Mouse (Mus musculus) pancreas, adult 10 weeks (tissue): Measurements from ENCODE around the gene Sap25. TPM values are rescaled to one million over a fixed set of nuclear protein-coding genes. Genes with fewer than 3 reads are reported as not detected.

ENCODE experiments used
- polyA plus RNA-seq: library from polyadenylated mRNA; stranded (reverse); fragments of 350-450 nt; fragmentation: Illumina TruSeq; extraction: RNeasy Lipid Tissue Mini Kit (QIAGEN cat#74804); gene quantifications from one replicate; pipeline ENCODE4 v1.2.3, GENCODE M21; 2015; ENCODE audit warnings: low read depth, low replicate concordance; ENCODE audit not compliant: insufficient read depth

Gene Sap25
- polyA plus RNA-seq: 41.3 TPM

DNA sequence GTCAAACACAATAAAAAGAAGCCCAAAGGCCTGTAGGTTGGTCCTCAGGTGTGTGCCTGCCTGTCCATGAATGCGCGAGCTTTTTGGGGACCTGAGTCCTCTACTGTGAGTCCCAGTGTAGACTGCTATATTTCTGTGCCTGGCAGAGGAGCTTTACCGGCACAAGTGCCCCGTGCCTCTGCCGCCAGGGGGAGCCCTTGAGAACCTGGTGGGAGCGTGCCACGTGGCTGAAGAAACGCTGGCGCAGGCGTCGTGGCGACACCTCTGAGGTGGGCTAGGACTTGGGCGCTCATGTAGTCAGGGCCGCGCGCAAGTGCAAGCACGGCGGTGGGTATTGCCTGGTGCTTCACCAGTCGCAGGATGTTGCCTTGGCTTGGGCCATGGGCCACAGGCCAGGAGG, at the start of gene Sap25:
TSS of gene Sap25 (plus strand) at position 281 of the 400 bp plus-strand sequence.

DNA sequence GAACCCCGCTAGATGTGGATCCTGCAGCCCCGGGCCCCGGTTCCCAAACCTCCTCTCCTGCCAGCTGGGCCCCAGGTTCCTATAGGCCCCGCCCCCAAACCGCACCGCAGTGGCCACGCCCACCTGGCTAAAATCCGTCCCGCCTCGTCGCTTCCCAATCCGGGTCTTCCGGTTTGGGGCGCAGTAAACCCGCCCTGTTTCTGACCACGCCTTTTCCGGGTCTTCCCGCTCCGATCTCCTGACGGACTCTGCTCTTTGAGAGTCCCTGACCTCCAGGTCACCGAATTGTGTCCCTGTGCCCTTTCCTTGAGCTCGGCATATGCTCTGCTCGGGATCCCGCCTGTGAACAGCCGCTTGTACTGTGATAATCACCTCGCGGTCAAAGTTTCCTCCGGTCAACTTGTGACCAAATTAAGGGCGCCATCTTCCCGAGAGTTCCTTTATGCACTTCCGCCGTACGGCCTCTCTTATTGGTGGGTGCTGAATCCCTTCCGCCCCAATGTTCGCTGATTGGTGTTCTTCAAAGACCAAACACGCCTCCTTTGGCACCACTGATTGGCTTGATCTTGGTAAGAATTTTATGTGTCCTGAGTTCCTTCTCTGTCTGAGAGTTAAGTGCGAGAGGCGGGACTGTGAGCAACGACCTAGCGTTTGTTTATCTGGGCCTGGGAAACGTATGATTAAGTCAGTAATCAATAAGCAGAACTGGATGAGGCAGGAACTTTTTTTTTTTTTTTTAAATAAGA, 40.3 kb upstream of the Sap25 start, which contains the start of gene Mospd3:
TSS of gene Mospd3 (minus strand) at position 440 of the 746 bp plus-strand sequence.

DNA sequence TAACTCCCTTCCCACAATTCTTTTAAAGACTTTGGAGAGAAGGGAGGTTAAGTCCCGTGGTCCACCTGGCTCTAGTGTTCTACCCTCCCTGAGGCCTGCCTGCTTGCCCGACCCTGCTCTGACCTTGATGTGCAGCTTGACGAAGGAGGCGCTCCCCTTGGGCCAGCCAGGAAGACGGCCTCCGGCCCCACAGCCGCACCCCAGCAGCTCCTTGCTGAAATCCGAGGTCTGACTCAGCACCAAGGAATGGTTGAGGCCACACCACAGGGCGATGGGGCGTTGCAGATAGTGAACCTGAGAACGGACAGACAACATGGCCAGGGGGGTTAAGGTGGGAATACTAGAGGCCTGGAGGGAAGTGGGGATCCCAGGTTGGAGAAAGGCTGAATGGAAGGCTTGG, 27.6 kb upstream of the Sap25 start, which contains the start of gene Pcolce:
TSS of gene Pcolce (minus strand) at position 235 of the 400 bp plus-strand sequence.

DNA sequence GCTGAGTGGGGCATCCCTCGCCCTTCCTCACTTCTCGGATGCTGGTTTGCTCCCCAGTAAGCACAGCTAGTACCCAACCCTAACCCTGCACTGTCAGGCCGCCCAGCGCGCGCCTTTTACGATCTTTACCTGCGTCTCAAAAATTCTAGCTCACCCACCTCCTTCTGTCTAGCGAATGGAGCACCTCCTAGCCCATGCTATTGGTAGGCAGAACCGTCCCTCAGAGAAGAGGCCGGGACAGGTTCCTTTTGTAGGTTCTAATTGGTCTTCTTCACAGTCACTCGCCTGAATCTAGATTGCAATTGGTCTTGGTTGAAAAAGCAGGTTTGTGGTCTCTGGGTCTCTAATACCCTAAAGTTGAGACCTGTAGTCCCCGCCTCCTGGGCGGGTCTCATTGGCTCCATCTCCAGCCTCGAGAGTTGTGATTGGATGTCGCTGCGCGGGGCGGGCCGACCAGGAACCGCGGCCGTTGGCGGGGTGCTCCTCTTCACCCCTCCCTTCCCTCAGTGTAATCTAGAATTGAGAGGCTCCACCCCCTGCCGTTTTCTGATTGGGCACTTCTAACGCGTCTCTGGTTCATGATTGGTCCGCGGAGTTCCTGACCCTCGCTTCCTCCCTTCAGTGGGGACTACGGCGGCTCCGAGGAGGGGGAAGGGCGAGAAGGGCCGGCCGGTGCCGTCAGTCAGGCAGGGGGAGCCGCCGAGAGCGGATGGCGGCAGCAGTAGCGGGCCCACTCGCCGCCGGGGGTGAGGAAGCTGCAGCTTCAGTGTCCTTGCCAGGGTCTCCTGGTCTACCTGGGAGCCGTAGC, 12.4 kb upstream of the Sap25 start, which contains the start of the genes Fbxo24, Lrch4 and Gm20605:
TSS of gene Fbxo24 (minus strand) at position 505 of the 808 bp plus-strand sequence.
TSS of gene Lrch4 (plus strand) at position 624 of the 808 bp plus-strand sequence.
TSS of gene Gm20605 (plus strand) at position 678 of the 808 bp plus-strand sequence.

DNA sequence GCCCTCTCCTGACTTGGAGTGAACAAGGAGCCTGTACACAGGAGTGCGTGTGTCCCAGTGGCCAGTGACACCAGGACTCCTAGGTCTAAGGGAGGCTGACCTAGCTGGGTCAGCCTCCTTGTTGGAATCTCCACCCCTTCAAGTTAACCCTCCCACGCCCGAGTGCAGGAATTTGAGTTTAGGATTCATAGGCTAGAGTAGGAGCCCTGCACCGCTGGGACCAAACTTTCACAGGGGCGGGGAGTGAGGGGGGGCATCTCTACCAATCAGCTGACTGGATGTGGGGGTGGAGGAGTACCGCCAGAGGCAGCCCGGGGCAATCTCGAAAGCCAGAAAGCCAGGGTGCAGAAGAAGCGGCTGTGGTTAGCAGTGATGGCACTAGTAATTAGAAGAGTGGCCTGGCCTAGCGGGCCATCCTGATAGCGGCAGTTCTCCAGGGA, 4.5 kb downstream of the Sap25 start, which contains the start of gene Irs3:
TSS of gene Irs3 (minus strand) at position 63 of the 440 bp plus-strand sequence.

DNA sequence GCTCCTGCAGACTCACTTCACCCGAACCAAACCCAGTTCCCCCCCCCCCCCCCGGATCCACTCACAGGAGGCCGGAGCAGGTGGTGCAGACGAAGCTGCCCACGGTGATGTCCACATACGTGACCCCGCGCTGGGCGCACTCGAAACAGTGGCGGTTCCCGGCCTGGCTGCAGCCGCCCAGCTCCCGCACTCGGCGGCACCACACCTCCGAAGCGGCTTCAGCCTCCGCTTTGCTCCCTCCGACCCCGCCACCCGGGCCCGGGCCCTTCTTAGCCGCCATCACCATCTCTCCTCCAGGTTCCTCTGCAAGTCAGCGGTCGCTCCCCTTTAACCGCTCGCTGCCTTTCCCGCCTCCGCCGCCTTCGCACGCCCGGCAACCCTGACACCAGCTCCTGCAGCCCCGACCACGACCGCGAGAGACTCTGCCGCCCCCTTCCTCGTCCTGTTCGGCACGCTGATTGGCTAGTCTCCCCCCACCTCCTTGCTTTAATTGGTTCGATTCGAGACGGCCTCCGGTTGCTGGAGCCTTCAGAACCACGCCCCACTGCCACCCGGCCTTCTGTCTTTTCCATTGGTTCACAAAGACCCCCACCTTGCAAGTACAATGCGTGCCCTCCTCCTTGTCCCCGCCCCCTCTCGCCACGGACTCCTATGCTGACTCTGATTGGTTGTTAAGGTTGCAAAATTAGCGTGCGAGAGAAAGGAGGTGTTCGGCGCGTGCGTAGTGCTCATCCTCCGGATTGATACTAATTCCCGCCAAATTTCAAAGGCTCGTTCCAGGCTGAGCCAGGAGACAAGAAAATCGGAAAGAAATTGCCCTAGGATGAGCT, 43.4 kb downstream of the Sap25 start, which contains the start of gene Agfg2:
TSS of gene Agfg2 (minus strand) at position 433 of the 830 bp plus-strand sequence.

Other genes starting within 250 kb of the Sap25 start
- gene Zan, start 164.3 kb upstream of the Sap25 start, polyA plus RNA-seq: 0.06 TPM
- gene Pop7, start 138.8 kb upstream of the Sap25 start, polyA plus RNA-seq: 3.0 TPM
- 8.7 TPM for gene Gigyf1, start 122.8 kb upstream of the Sap25 start, polyA plus RNA-seq
- gene Epo, start 108.1 kb upstream of the Sap25 start, polyA plus RNA-seq: not detected
- 138 TPM for gene Gnb2, start 107.8 kb upstream of the Sap25 start, polyA plus RNA-seq
- gene Actl6b, start 87.8 kb upstream of the Sap25 start, polyA plus RNA-seq: 3.0 TPM
- gene Tfr2, start 71.5 kb upstream of the Sap25 start, polyA plus RNA-seq: not detected
- 12.9 TPM for gene Mospd3, start 40.3 kb upstream of the Sap25 start, polyA plus RNA-seq
- gene Pcolce, start 27.6 kb upstream of the Sap25 start, polyA plus RNA-seq: 52.4 TPM
- gene Fbxo24, start 12.3 kb upstream of the Sap25 start, polyA plus RNA-seq: not detected
- 5.2 TPM for gene Lrch4, start 12.2 kb upstream of the Sap25 start, polyA plus RNA-seq
- 8.8 TPM for gene Gm20605, start 12.2 kb upstream of the Sap25 start, polyA plus RNA-seq
- 0.57 TPM for gene Irs3, start 4.4 kb downstream of the Sap25 start, polyA plus RNA-seq
- 3.9 TPM for gene Agfg2, start 43.4 kb downstream of the Sap25 start, polyA plus RNA-seq
- gene Nyap1, start 100.3 kb downstream of the Sap25 start, polyA plus RNA-seq: 1.2 TPM
- gene Tsc22d4, start 104.4 kb downstream of the Sap25 start, polyA plus RNA-seq: 16.1 TPM
- gene Ppp1r35, start 137.5 kb downstream of the Sap25 start, polyA plus RNA-seq: 6.1 TPM
- gene Mepce, start 146.3 kb downstream of the Sap25 start, polyA plus RNA-seq: 15.2 TPM
- gene Zcwpw1, start 146.5 kb downstream of the Sap25 start, polyA plus RNA-seq: 1.2 TPM
- 2.6 TPM for gene Pilra, start 194.9 kb downstream of the Sap25 start, polyA plus RNA-seq
- not detected for gene Pilrb1, start 216.8 kb downstream of the Sap25 start, polyA plus RNA-seq
- gene Pilrb2, start 230.5 kb downstream of the Sap25 start, polyA plus RNA-seq: not detected